ENCODE assay signal across 23 mouse cellular contexts in the genomic region with DNA sequence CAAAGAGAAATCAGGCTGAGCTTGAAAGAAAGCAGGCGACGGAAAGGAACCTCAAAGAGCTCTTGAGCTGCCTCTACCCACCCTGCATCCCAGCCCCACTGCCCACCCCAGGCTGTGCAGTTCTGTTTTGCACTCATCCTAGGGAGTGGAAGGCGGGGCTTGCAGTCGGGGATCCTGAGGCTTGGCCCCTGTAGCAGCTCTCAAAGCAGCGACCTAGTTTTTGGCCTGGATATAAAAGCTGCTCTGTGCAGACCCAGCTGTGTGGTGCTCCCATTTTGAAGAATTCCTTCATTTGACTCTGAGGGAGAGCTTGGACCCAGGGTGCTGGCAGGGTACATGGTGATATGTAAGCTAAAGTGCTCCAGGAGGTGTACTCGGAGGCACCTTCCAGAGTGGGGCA. TPM values are rescaled to one million over a fixed set of nuclear protein-coding genes. Genes with fewer than 3 reads are reported as not detected.
DNase-seq lines count a peak whose midpoint lies in the region; ATAC-seq and TF ChIP-seq lines count a peak whose summit lies in the region.
"Had no signal": no experiment of that assay in that cellular context is flagged by ENCODE, and none has a peak within 500 bp of the region (broad histone marks: within the 10 kb centered on the region; RNA-seq: fewer than 3 reads in every experiment).

No protein-coding gene starts in this region.

- no peaks in the 10 kb centered on the region for H3K9me3 ChIP-seq in liver, postnatal 0 days (ENCODE audit: low read length)
- no peaks in the 10 kb centered on the region for H3K9me3 ChIP-seq in limb, embryonic 10.5 days (replicated peaks)
- H3K9me3 ChIP-seq: hindbrain, embryonic 15.5 days; liver, embryonic 12.5 days had no signal

- H3K36me3 ChIP-seq in liver, postnatal 0 days (replicated peaks; ENCODE audit: insufficient read depth, low read length) = no peaks in the 10 kb centered on the region
- H3K36me3 ChIP-seq in limb, embryonic 10.5 days = no peaks in the 10 kb centered on the region
- H3K36me3 ChIP-seq: hindbrain, embryonic 15.5 days; liver, embryonic 12.5 days had no signal

- H3K4me1 ChIP-seq in liver, postnatal 0 days (ENCODE audit: insufficient read depth) = no peaks in the 10 kb centered on the region
- peaks cover 29% of the 10 kb centered on the region for H3K4me1 ChIP-seq in limb, embryonic 10.5 days
- H3K4me1 ChIP-seq: liver, embryonic 12.5 days had no signal

- no peak for TF ChIP-seq EP300 in liver, postnatal 0 days (IDR thresholded peaks at IDR 0.05; ENCODE audit: low read depth)

- no peak for TF ChIP-seq CTCF in layer of hippocampus, adult 2 months (conservative IDR thresholded peaks at IDR 0.05)
- TF ChIP-seq CTCF in liver, postnatal 0 days (IDR thresholded peaks at IDR 0.05; ENCODE audit: low read depth) = no peak

- no peak overlapping the region for H3K9ac ChIP-seq in liver, postnatal 0 days (replicated peaks)
- H3K9ac ChIP-seq: forebrain, postnatal 0 days; hindbrain, embryonic 15.5 days; liver, embryonic 12.5 days; lung, embryonic 14.5 days had no signal

- ATAC-seq in cerebellum, adult (ENCODE audit: insufficient number of reproducible peaks, low FRiP score, low TSS enrichment) = no peak
- ATAC-seq in liver, postnatal 0 days = no peak
- ATAC-seq: forebrain, postnatal 0 days; intestine, embryonic 16.5 days; liver, embryonic 12.5 days had no signal

- 60% methylated on average over 6 of the region's 6 CpGs for WGBS in liver, postnatal 0 days (ENCODE audit: insufficient replicate concordance)
- WGBS in limb, embryonic 10.5 days = 74% methylated on average over 6 of the region's 6 CpGs

- H3K27me3 ChIP-seq in liver, postnatal 0 days (ENCODE audit: insufficient read depth, low read length) = no peaks in the 10 kb centered on the region
- peaks cover 43% of the 10 kb centered on the region for H3K27me3 ChIP-seq in limb, embryonic 10.5 days (ENCODE audit: low read depth, poor library complexity, severe bottlenecking)
- H3K27me3 ChIP-seq: hindbrain, embryonic 15.5 days had no signal

- H3K27ac ChIP-seq in layer of hippocampus, adult 2 months = peak overlapping the region; percentile 78
- H3K27ac ChIP-seq in liver, postnatal 0 days (ENCODE audit: low read depth) = no peak overlapping the region
- no peak overlapping the region for H3K27ac ChIP-seq in limb, embryonic 10.5 days
- H3K27ac ChIP-seq: heart, adult 2 months; hindbrain, embryonic 15.5 days; liver, embryonic 12.5 days; stomach, postnatal 0 days had no signal

- intact Hi-C loops in left cerebral cortex, postnatal 14 days (cut with DNase I) = loop anchor here (5.0 kb wide), 2 partner anchors 157 to 307 kb away; partner anchors contain the start of gene Prmt8

- DNase-seq in cerebellum, adult 9-11 months = peak; percentile 26
- peak in 1 of 2 experiments; percentile 42 for DNase-seq in layer of hippocampus, adult 2 months (ENCODE audit: low spot score in 2 of 2)
- no peak for DNase-seq in layer of hippocampus, adult 9-10 months (ENCODE audit: low spot score)
- peak; percentile 30 to 48 for DNase-seq in layer of hippocampus, adult 8-10 months (ENCODE audit: low spot score in 2 of 2)
- peak; percentile 29 to 41 for DNase-seq in left cerebral cortex, postnatal 14 days (ENCODE audit: low spot score in 2 of 2)
- DNase-seq in liver, postnatal 0 days = no peak
- no peak for DNase-seq in limb, embryonic 10.5 days (ENCODE audit: low spot score)
- DNase-seq: adrenal gland, postnatal 36 days; embryo, embryonic 11 days; forebrain, postnatal 0 days; gastrocnemius, postnatal 14 days; heart, adult 2 months; heart, postnatal 36 days; kidney, postnatal 4 days; lung, embryonic 14.5 days; lung, postnatal 36 days had no signal

- H3K4me3 ChIP-seq in layer of hippocampus, adult 2 months = no peak overlapping the region
- no peak overlapping the region for H3K4me3 ChIP-seq in liver, postnatal 0 days (ENCODE audit: low read depth, low read length)
- no peak overlapping the region for H3K4me3 ChIP-seq in limb, embryonic 10.5 days
- H3K4me3 ChIP-seq: heart, adult 2 months; hindbrain, embryonic 15.5 days; liver, embryonic 12.5 days had no signal

- H3K4me2 ChIP-seq in liver, postnatal 0 days (ENCODE audit: low read depth, low read length) = no peak overlapping the region
- H3K4me2 ChIP-seq: hindbrain, embryonic 15.5 days; liver, embryonic 12.5 days; lung, embryonic 14.5 days had no signal

RNA-seq across cellular contexts. Expression of gene Tspan11, which starts 37.4 kb away (rescaled TPM):
- 1 to 10 TPM; 1.7 to 3.2 TPM for total RNA-seq in layer of hippocampus, adult 2 months (2021)
- 1 to 10 TPM; 1.1 to 2.1 (median 1.9) TPM for total RNA-seq in layer of hippocampus, adult 8-10 months (2022)
- 1 to 10 TPM; 3.8 to 5.5 TPM for total RNA-seq in left cerebral cortex, postnatal 14 days (2021)
- 0.25 and 0.38 TPM in 2 replicates for polyA plus RNA-seq in liver, postnatal 0 days (2015; fragmentation: Nextera tagmentation; extraction: Ambion mirVana)
- polyA plus RNA-seq in limb, embryonic 10.5 days (2016; fragmentation: Nextera tagmentation; extraction: Ambion mirVana) = 2.1 and 9.2 TPM in 2 replicates
- total RNA-seq: CH12.LX, MEL had no signal

Comparison
In these comparisons a context has a peak if more than half of its experiments do, and no peak if none do; other contexts are left out.
1. DNase-seq: peak in cerebellum, adult 9-11 months (single experiment), layer of hippocampus, adult 8-10 months (2 of 2) and left cerebral cortex, postnatal 14 days (2 of 2); none in layer of hippocampus, adult 9-10 months (single experiment), liver, postnatal 0 days (single experiment) and limb, embryonic 10.5 days (single experiment).